Mouse (Mus musculus) testis, adult 2 months (tissue): ENCODE measurements around the gene Ralgps1. TPM values are rescaled to one million over a fixed set of nuclear protein-coding genes. Genes with fewer than 3 reads are reported as not detected.

ENCODE experiments used
- H3K27ac ChIP-seq: fragments of 200-500 bp; 2 replicates; pipeline ENCODE4 v1.5.1; 2012; ENCODE audit warnings: low read depth, low read length; ENCODE audit not compliant: control insufficient read depth, insufficient read depth
- H3K27me3 ChIP-seq: fragments of 200-500 bp; 2 replicates; pipeline ENCODE4 v1.6.1; 2012; ENCODE audit warnings: mild to moderate bottlenecking, low read length, moderate library complexity; ENCODE audit not compliant: control insufficient read depth, insufficient read depth
- H3K36me3 ChIP-seq: fragments of 200-500 bp; 2 replicates; pipeline ENCODE4 v1.6.1; 2012; ENCODE audit warnings: mild to moderate bottlenecking, low read length; ENCODE audit not compliant: control insufficient read depth, insufficient read depth
- H3K4me1 ChIP-seq: fragments of 200-500 bp; 2 replicates; pipeline ENCODE4 v1.6.1; 2012; ENCODE audit warnings: low read length; ENCODE audit not compliant: control insufficient read depth, insufficient read depth
- H3K4me3 ChIP-seq: fragments of 200-500 bp; 2 replicates; pipeline ENCODE4 v1.5.1; 2012; ENCODE audit warnings: low read depth, mild to moderate bottlenecking, low read length, moderate library complexity, mixed read lengths; ENCODE audit not compliant: control insufficient read depth
- CTCF ChIP-seq: fragments of 200-500 bp; IDR thresholded peaks from 2 replicates; pipeline ENCODE4 v1.5.1; 2012; ENCODE audit warnings: low read depth, mild to moderate bottlenecking, inconsistent platforms, low read length, moderate library complexity; ENCODE audit not compliant: control insufficient read depth, insufficient read depth, insufficient replicate concordance
- POLR2A ChIP-seq: fragments of 200-500 bp; IDR thresholded peaks from 2 replicates; pipeline ENCODE4 v1.6.1; 2012; ENCODE audit warnings: low read depth, mild to moderate bottlenecking, inconsistent platforms, low read length, moderate library complexity; ENCODE audit not compliant: control insufficient read depth
- polyA plus RNA-seq: library from polyadenylated mRNA; depleted of rRNA; stranded (reverse); fragments of >200 nt; gene quantifications from 2 replicates; pipeline ENCODE4 v1.2.3, GENCODE M21; 2012

Ralgps1 gene
- polyA plus RNA-seq, 1 experiment = 33.0 TPM

GRCm38 (mm10) chr2:33267075-33267474 is 104.2 kb downstream of the Ralgps1 start:
- no peak overlapping the region for H3K27ac ChIP-seq
- H3K4me3 ChIP-seq = no peak overlapping the region
- no peaks in the 10 kb centered on the region for H3K4me1 ChIP-seq
- no peak for TF ChIP-seq POLR2A
- TF ChIP-seq CTCF = no peak
- H3K27me3 ChIP-seq = no peaks in the 10 kb centered on the region
- H3K36me3 ChIP-seq = no peaks in the 10 kb centered on the region

- no peak overlapping the region for H3K27ac ChIP-seq
- TF ChIP-seq CTCF (no peak), POLR2A (no peak)
- H3K27me3 ChIP-seq = no peaks in the 10 kb centered on the region
- H3K4me1 ChIP-seq = no peaks in the 10 kb centered on the region
- no peak overlapping the region for H3K4me3 ChIP-seq
- H3K36me3 ChIP-seq = no peaks in the 10 kb centered on the region
Observed at GRCm38 (mm10) chr2:33265793-33266192, 105.5 kb downstream of the Ralgps1 start.

GRCm38 (mm10) chr2:33261475-33261874 is 109.8 kb downstream of the Ralgps1 start:
- Histone ChIP-seq H3K27me3 (no peaks in the 10 kb centered on the region), H3K27ac (no peak overlapping the region), H3K4me3 (no peak overlapping the region), H3K36me3 (peaks cover 2% of the 10 kb centered on the region), H3K4me1 (no peaks in the 10 kb centered on the region)
- TF ChIP-seq POLR2A = no peak
- TF ChIP-seq CTCF = no peak

- no peak overlapping the region for H3K4me3 ChIP-seq
- no peak overlapping the region for H3K27ac ChIP-seq
- H3K27me3 ChIP-seq = no peaks in the 10 kb centered on the region
- TF ChIP-seq CTCF (no peak), POLR2A (no peak)
- H3K36me3 ChIP-seq = peaks cover 2% of the 10 kb centered on the region
- H3K4me1 ChIP-seq = no peaks in the 10 kb centered on the region
Observed at GRCm38 (mm10) chr2:33260772-33261171, 110.5 kb downstream of the Ralgps1 start.

DNA sequence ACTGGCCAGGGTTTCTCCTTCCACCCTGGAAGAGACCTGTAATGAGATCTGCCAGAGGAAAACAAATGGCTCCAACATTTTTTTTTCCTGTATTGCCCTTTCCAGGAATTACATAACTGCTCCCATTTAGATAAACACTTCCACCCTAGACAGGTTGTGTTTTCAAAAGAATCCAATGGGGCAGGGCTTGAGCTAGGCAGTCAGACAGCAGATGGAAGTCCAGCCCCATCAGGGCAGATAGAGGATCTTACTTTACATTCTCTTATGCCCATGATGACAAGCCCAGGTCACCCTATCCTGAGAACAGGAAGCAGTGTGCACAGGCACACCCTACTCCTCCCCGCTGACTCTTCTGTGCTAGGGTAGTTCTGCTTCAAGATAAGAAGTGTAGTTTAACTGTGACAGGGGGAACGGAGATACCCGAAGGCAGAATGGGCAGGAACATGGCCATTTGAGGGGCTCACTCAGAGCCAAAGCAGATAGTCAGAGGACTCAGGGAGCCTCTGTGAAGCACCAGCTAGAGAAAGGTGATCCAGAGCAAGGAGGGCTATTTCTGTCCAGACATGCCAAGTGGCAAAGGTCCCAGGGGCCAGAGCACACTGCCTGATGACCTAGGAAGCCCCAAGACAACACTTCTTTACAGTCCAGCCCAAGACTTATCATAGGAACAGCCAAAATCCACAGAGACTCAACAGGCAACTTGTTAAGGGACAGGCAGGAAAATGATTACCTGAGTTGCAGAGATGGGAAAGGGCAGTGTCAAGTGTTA is 114.3 kb downstream of the Ralgps1 start:
- no peak for TF ChIP-seq CTCF
- no peak for TF ChIP-seq POLR2A
- H3K36me3 ChIP-seq = peaks cover 2% of the 10 kb centered on the region
- no peaks in the 10 kb centered on the region for H3K27me3 ChIP-seq
- no peak overlapping the region for H3K4me3 ChIP-seq
- no peaks in the 10 kb centered on the region for H3K4me1 ChIP-seq
- no peak overlapping the region for H3K27ac ChIP-seq

- TF ChIP-seq POLR2A (no peak), CTCF (no peak)
- no peaks in the 10 kb centered on the region for H3K4me1 ChIP-seq
Observed at GRCm38 (mm10) chr2:33254318-33254985, 116.8 kb downstream of the Ralgps1 start.

GRCm38 (mm10) chr2:33253572-33254190 is 117.6 kb downstream of the Ralgps1 start:
- H3K27me3 ChIP-seq = no peaks in the 10 kb centered on the region
- H3K27ac ChIP-seq = no peak overlapping the region
- no peak for TF ChIP-seq POLR2A
- TF ChIP-seq CTCF = no peak
- no peaks in the 10 kb centered on the region; the same call in 1 of the 2 replicates for H3K36me3 ChIP-seq
- H3K4me3 ChIP-seq = no peak overlapping the region
- no peaks in the 10 kb centered on the region for H3K4me1 ChIP-seq

More at GRCm38 (mm10) chr2:33254318-33254985, 116.8 kb downstream of the Ralgps1 start:
- H3K36me3 ChIP-seq = no peaks in the 10 kb centered on the region; the same call in 1 of the 2 replicates
- H3K27me3 ChIP-seq = no peaks in the 10 kb centered on the region
- H3K4me3 ChIP-seq = no peak overlapping the region
- no peak overlapping the region for H3K27ac ChIP-seq
